Mouse (Mus musculus): ENCODE measurements around the gene Ppp1r9a.

The Ppp1r9a gene

DNA sequence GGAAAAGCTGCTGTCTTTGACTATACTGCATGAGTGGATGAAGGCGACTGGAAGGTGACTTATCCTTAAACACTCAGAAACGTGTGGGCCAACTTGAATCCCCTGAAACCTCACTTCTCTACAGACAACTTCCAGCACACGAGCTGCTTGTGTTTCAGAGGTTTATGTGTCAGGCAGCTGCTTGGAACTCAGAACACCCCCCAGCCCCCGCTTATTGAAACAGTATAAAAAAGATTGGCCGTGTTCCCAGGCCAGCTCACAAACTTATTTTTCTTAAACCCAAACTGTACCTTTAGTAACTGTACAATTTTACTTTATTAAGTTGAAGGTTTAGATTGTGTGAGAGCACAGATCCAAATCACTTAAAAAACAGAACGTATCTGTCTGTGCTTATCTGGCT, 53.9 kb downstream of the Ppp1r9a start:
- DNase-seq (ENCODE audit: low read depth), result no peak

DNA sequence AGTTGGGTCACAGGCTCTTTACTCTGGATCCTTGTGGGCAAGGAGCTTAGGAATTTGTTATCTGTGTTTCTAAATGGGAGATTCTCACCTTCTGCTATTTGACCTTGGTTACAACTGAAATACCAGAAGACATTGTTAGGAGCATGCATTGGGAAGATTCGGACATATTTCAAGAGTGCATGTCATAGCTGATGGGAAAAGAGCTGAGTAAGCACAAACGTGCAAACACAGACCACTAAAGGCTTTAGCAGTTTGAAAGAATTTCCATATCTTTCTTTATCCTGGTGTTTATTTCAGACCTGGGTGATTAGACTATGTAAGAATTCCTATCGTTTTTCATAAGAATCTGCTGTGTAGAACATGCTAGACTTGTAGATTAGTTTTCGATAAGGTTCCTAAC, 59.5 kb downstream of the Ppp1r9a start:
- no peak for DNase-seq (ENCODE audit: low read depth)

DNA sequence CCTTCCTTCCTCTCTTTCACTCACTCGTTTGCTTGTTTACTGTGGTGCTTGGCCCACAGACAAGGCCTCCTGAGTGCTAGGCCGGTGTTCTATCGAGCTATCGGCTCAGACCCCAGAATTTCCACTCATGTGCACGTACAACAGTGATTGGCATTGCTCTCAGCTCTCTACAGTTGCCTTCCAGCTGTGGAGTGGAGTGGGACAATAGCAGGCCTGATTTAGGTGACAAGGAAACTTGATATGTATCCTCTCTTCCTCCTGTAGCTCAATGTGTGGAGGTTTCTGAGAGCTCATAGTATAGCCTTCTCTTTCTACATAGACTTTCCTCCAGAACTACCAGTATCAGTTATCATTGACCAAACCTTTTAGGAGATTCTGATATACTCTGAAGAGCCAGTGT, 60.3 kb downstream of the Ppp1r9a start:
- DNase-seq (ENCODE audit: low read depth), result no peak

DNA sequence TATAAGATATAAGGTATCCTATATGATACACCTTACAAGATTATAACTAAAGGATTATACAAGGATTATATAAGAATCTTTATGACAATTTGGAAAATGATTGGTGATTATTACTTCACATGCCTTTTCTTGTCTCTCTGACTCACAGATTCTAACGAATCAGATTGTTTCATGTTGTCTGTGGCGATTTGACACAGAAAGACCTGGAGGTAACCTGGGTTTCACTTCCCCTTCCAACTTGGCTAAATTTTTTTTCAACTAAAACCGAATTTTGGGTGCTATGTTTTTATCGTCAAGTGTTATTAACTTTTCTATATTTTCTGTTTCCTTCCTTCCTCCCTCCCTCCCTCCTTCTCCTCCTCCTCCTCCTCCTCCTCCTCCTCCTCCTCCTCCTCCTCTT, 64.5 kb downstream of the Ppp1r9a start:
- no peak for DNase-seq (ENCODE audit: low read depth)

DNA sequence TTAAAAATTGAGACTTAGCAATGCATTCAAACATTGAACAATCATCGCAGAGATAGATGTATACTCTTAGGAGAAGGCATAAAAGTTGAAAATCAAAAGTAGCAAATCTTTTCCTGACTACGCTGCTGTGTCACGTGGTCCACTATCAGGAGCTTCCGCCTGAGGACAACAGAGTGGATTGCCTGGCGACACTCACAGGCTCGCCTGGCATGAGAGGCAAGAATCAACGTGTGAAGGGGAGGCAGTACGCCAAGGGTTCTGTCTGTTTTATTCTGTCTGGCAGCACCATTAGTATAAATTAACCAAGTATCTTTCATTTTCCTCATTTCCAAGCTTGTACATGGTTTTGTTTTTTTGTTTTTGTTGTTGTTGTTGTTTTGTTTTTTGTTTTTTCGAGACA, 68.5 kb downstream of the Ppp1r9a start:
- DNase-seq (ENCODE audit: low read depth), result no peak

DNA sequence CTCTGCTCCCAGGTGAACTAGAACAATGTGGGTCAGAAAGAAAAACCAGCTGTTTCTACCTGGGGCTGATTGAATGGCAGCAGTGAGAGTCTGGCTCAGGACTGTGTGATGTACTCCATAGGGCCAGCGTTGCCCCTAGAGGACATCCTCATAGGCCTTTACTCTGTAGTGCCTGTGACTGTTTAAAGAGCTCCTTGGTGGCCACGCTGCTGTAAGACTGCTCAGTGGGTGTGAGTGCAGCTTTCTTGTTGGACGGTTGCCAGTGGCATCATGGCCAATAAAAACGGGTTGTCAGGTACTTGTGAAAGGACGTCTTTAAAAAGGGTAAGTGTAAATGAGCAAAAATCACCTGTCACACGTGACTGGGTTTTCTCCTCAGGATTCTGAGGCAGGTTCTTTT, 70.1 kb downstream of the Ppp1r9a start:
- DNase-seq (ENCODE audit: low read depth), result no peak

DNA sequence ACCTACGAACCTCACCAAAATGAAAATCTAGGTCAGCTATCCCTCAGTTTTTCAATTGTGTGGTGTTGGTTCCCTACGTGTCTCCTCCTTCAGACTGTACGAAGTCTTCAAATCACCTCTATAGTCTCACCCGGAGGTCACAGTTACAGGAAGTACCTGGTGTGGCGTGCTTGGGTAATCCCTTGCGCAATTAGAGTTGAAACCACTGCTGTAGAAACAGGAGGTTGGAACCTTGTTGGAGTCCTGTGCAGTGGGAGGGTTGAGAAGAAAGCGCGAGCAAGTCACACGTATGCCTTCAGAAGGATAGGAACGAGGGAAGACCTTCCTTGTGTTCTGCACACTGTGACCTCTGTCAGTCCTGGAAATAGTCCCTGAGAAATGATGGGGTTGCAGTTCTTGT, 70.6 kb downstream of the Ppp1r9a start:
- no peak for DNase-seq (ENCODE audit: low read depth)

DNA sequence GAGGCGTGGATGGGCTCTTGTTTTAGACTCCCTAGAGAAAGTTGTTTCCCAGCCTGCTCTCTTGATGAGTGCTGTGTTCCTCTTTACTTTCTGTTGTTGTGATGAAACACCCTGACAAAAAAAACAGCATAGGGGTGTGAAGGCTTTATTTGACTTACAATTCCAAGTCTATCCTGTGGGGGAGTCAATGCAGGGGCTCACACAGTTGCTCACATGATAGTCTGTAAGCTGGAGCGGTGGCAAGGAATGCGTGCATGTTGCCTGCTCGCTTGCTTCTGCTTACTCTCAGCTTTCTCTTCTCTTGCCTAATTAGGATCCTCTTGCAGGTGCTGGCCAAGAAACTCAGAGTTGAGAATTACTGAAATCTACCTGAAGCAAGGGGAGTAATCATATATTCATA, 74.8 kb downstream of the Ppp1r9a start:
- DNase-seq (ENCODE audit: low read depth), result no peak

DNA sequence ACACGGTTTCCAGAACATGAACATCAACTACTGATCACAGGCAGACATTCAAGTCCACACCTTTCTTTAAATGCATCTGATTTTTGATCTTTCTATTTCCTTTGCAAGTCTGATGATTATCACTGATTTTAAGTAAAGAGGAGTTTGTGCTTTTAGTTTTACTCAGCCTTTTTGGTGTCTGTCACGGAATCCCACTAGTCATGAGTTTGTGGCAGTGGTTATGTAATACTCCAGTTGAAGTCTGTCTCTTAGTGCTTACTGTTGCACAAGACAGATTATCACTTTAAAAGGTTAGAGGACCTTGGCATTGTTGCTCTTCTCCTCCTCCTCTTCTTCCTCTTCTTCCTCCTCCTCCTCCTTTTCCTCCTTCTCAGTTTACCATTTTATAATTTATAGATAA, 75.5 kb downstream of the Ppp1r9a start:
- no peak for DNase-seq (ENCODE audit: low read depth)

DNA sequence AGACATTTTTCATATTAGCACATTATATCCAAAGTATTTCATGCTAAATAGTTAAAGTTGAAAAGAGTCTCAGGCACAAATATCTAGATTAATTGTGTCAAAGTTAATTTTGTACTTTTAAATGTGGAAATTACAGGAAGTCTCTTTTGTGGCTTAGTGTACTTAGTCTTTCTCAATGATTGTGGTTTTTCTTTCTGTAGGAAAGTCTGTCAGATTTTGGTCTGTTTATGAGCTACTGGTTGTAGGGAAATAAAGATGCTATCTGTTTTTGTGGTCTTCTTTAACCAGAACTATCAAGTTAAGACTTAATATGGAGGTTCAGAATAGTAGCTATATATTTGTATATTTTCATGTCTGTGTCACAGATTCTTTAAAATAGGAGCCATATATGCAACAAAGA, 76.2 kb downstream of the Ppp1r9a start:
- no peak for DNase-seq (ENCODE audit: low read depth)

DNA sequence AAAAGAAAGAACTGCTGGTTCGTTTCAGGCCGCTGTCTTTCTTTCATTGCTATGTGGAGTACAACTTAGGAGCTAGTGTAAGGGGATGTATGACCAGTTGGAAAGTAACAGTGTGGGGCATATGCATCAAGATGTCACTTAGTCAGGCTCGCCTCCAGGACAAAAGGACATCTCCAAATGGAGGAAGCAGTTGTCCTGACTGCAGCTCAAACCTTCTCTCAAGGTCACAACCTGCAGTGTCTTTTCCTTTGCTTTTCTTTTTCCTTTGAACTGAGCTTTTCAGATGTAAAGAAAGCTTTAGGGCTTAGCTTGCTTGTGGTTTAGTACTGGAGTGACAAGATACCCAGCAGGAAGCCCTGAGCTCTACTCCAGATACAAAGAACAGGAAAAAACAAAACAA, 77.4 kb downstream of the Ppp1r9a start:
- DNase-seq (ENCODE audit: low read depth), result no peak

DNA sequence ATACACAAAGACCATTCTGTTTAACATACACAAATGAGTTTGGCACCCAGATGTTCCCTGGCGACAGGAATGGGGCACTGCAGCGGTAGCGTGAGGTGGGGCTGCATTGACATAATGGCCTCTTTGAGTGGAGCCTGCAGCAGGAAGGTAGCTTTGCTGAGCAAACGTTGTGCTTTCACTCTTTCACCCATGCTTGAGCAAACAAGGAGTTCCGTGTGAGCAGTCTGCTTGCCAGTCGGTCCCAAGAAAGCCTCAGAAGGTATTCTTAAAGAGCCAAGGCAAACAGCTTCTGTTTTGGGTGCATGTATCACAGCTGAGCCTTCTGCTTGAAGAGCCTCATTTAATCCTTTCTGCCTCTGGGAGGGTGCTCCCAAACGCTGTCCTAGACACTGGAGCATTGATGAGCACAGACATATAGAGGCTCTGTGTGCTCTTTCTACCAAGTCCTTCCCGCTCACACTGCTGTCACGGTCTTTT, 80.0 kb downstream of the Ppp1r9a start:
- no peak for DNase-seq (ENCODE audit: low read depth)

DNA sequence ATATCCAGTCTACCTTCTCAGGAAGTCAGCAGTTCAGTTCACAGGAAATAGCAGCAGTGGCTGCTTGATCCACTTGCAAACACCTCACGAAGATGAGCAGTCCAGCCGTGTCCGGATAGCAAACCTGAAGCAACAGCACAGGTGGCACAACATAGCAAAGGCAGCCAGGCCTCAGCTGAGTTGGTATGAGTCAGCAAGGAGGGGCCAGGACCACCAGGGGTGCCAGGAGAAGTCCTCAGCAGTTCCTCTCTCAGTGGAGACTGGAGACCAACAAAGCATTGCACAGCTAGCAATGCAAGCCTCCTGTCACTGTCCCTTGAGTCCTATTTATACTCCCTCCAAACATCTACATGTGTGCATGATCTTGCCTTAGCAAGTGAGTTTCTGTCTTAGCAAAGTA, 83.0 kb downstream of the Ppp1r9a start:
- no peak for DNase-seq (ENCODE audit: low read depth)

DNA sequence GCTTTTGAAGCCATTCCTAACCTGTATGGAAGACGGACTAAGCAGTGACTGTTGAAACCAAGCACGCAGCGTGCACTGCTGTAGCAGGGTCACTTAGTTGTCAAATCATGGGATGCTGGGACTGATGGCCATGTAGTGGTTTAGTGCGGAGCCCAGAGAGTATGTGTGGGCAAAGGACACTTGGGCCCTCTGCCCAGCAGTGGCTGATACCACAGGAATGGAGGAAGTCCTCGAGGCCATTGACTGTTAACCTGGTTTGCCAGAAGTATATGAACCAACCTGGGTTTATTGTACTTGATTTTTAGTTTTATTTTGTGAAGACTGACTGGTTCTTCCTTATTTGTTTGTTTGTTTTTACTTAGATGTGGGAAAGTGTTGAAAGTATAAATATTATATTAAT, 84.4 kb downstream of the Ppp1r9a start:
- DNase-seq (ENCODE audit: low read depth), result no peak

DNA sequence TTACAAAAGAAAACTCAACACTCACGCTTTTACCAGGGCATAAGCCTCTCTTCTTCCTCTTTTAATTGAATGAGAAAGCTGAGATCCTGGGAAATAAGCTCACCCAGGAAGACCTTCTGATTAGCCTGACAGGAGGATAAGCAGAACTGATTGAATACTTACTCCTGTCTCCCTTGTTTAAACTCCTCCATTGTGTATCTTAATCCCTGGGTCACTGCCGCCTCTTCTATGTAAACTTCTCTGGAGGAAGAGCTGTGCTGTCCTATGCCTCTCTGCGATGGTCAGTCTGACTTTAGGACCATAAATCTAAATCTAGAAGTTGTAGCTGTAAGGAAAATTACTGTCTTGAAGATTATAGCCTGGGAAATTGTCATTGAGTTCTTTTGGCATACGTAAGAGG, 86.0 kb downstream of the Ppp1r9a start:
- no peak for DNase-seq (ENCODE audit: low read depth)

DNA sequence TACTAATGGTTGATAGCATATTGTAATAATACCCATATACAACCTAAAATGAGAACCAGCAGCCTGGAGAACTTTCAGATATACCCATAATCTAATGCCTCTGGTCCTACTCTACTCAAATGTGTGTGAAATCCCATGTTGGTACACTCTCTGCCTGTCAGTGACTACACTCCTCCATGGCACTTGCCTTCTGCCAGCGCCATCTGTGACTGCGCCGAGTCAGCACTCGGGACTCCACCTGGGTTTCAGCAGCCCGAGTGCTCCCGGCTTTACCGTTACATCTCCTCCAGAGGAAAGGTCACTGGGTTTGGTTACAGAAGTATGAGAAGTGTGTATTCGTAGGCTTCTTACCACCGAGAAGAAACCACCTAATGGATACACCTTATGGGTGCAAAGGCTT, 89.6 kb downstream of the Ppp1r9a start:
- DNase-seq (ENCODE audit: low read depth), result no peak

DNA sequence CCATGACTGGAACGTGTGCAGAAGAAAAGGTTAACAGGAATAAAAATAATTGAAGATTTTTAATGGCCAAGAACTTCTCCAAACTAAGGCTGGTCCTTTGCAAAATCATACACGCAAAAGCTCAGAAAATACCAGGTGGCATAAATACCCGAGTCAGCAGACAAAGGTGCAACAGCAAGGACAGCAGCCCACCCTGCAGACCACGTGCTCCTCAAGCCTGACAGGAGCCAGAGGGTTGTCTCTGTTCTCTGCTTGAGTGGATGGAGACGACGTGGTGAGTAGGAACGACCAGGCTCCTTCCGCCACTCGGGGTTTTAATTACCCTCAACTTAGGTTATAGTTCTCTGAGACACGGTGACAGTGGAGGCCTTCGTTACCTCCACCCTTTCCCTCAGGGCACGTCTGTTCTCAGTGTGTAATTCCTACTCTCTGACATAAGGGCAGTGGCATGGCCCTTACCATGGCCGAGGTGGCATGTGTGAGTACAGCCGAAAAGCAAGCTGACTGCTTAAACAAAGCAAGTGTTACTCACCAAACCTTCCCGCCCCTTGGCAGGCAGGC, 91.0 kb downstream of the Ppp1r9a start:
- DNase-seq (ENCODE audit: low read depth), result no peak

DNA sequence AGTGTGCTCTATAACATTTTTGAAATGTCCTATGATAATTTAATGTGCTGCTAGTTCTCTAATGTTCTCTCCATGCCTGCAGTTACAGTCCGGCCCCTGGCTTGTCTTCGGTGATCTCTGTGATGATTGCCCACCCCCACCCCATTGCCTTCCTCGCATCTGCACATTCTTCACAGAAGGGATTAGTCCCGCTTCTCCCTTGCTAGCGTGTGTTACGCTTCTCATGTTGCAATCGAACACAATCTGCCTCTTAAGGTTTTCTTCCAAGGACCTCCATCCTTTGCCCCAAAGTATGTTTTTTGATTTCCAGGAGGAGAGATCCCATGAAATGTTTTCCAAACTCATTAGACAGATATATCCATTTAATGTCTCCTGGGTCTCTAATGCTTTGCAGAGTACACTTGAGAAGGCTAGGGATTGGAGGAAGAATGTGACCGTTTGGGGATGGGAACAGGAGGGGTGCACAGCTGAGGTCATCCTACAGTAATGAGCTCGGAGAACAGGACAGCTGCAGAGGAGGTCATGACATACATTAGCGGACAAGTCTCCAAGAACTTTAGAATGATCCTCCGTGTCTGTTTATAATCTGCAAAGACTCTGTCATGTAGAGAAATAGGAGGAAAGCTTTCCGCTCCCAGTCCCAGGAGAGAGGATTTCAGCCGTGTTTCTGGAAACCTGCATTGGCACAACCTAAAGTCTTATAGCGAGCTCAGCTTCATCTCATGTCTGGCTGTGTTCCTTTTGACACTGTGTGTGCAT, 91.6 kb downstream of the Ppp1r9a start:
- DNase-seq (ENCODE audit: low read depth), result no peak

DNA sequence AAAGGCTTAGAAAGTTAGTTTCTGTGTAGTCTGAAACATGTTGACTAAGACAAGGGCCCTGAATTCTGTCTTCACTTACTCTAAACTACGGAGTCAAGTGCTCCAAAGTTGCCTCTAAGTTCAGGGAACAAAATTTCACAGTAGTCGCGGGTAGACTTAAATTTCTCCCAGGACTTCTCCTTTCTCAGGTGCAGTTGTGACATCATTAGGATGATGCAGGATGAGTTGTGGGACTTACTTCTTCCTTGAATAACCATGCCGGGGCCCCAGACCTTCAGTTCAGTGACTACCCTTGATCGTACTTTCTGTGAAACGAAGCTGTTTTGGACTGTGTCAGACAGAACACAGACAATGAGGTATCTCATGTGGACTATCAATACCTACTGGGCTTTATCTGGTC, 94.9 kb downstream of the Ppp1r9a start:
- DNase-seq (ENCODE audit: low read depth), result no peak

DNA sequence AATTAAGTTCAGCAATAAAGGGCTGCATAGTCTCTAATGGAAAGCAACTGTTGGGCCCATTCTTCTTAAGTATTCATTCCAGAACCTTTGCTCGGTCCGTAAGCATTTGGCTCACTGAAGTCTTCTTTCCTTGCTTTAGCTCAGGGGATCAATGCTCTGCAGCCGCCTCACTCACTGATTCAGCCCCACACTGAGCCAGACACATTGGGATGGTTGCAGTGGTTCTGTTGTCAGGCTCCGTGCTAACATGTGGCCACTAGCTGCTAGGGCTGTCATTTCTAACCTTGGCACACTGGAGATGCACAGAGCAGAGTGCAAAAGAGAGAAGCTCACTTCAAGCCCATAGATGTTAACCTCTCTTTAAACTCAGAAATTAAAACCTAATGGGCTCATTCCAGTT, 96.2 kb downstream of the Ppp1r9a start:
- no peak for DNase-seq (ENCODE audit: low read depth)

DNA sequence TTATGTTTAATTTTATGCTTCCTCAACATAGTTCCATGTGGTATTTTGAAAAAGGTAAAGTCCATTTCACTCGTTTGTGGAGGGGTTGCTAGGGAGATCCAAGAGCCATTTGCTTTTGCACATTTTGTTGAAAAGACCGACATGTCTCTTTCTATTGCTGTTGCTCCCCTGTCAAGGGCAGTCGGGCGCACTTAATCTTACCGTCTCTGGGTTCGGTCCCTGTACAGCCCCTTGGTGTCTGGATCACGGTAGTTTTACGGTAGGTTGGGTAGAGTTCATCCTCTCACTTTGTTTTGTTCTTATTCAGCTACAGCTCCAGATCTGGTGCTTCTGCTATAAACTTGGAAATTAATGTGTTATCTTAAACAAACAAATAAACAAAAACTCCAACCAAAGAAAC, 98.1 kb downstream of the Ppp1r9a start:
- no peak for DNase-seq (ENCODE audit: low read depth)

DNA sequence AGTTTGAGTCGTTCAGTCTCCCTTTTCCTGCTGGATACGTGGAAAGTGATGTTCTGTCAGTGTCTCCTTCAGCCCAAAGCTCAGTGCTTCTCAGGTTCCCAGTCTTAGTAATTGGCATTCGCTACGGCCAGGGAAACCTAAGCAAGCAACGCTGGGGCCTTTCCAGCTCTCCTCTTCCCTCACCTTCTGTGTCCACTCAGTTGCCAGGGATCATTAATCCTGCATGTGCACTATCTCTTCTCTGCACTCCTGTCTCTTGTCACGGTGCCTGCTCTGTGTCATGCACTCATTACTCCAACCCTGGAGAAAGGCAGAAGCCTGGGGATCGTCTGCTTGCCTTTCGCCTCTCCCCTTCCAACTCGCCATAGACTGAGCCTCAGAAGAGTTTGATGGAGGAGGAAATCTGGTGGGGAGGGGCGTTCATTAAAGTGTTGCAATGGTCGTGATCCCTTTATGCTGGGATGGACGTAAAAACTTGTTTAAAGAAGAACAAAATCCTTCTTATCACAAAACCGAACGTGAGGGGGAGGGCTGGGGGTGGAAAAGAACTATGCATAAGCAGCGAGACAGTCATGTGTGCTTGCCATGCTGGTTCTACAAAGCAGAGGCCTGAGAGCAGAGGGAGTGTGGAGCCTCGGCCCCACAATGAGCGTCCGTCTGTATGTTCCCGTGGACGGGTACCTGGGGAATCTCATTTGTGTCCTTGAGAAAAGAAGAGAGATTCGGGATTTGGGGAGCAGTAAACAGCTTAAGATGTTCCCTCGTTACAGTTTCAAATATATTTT, 103.0 kb downstream of the Ppp1r9a start:
- DNase-seq (ENCODE audit: low read depth), result no peak

DNA sequence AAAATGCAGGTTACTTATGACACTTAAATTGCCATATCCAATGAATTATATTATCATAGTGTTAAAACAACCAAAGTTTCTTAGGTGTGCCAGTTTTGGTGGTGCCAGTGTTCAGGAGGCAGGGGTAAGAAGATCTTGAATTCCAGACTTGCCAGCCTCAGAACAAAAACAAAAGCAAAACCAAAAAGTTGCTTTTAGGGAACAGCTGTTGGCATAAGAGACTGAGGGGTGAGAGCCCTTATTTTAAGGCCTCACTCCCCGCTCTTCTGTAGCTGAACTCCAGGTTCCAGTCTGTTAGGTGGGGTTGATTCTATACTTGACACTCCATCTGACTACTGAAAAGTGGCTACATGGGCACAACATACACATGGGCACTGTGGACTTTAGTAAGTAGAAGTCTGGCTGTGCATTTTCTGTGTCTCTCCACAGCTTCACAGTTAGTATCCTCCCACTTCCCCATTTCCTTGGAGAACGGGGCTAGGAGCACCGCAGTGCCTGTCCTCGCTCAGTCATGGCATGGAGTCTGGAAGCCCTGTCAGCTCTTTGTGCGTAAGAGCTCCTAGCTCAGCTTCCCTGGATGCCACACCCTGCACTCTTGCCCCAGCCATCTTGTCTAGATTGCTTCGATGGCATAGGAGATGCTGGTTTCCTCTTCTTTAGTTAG, 103.7 kb downstream of the Ppp1r9a start:
- DNase-seq (ENCODE audit: low read depth), result no peak
